ENCODE assay signal across 23 mouse cellular contexts in the genomic region with DNA sequence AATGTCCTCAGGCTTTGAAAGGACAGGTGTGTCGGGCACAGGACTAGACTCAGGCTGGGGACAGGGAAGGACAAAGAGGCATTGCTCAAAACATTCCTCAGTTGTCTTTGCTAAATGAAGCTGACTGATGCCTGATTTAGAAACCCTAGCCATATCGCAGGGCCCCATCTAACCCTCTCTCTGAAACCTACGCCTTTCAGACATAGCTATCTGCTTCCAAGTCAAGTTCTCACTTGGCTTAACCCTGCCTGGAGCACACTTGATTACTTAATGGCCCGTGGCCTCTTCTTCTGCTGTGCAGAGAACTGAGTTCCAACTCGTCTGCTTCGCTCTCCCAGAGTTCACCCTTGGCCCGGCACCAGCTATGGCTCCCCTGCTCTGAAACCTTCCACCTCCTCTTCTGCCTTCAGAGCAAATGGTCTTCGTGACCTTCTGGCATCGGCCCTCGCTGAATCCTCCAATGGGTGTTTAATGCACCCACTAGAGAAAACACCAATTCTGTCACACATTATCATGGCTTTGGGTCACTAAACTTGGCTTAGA.
DNase-seq lines count a peak whose midpoint lies in the region; ATAC-seq and TF ChIP-seq lines count a peak whose summit lies in the region.
"Had no signal": no experiment of that assay in that cellular context is flagged by ENCODE, and none has a peak within 500 bp of the region (broad histone marks: within the 10 kb centered on the region; RNA-seq: fewer than 3 reads in every experiment).

No protein-coding gene starts in this region.

- no peak for ATAC-seq in hindbrain, embryonic 11.5 days (ENCODE audit: low FRiP score)
- no peak for ATAC-seq in limb, embryonic 14.5 days (ENCODE audit: low FRiP score, low read depth)
- ATAC-seq: activated CD4-positive, CD25-positive, alpha-beta regulatory T cell, adult 4 months had no signal

- 92% methylated on average over 10 of the region's 10 CpGs for WGBS in hindbrain, embryonic 10.5 days
- WGBS in hindbrain, embryonic 11.5 days = 85% methylated on average over 10 of the region's 10 CpGs
- WGBS in limb, embryonic 14.5 days = 70% methylated on average over 10 of the region's 10 CpGs

- H3K36me3 ChIP-seq in hindbrain, embryonic 10.5 days = no peaks in the 10 kb centered on the region
- H3K36me3 ChIP-seq in hindbrain, embryonic 11.5 days (ENCODE audit: control insufficient read depth, insufficient read depth, low read length) = no peaks in the 10 kb centered on the region
- H3K36me3 ChIP-seq in limb, embryonic 14.5 days (ENCODE audit: control insufficient read depth, insufficient read depth, low read length) = no peaks in the 10 kb centered on the region
- H3K36me3 ChIP-seq: G1E; liver, embryonic 13.5 days; lung, embryonic 15.5 days; midbrain, embryonic 10.5 days had no signal

- DNase-seq in cerebellum, postnatal 10 days = peak; percentile 60 to 78
- DNase-seq in cerebellum, adult 11-12 months = no peak
- DNase-seq in hindbrain, embryonic 10.5 days (ENCODE audit: low spot score) = no peak
- no peak for DNase-seq in hindbrain, embryonic 11.5 days (ENCODE audit: low spot score)
- DNase-seq in left cerebral cortex, postnatal 4 days = peak; percentile 31
- no peak for DNase-seq in left cerebral cortex, postnatal 36 days (ENCODE audit: low spot score in 2 of 2)
- no peak for DNase-seq in limb, embryonic 14.5 days (ENCODE audit: low spot score)
- no peak for DNase-seq in right cerebral cortex, postnatal 25 days
- DNase-seq: adrenal gland, postnatal 25 days; cerebellum, adult 2 months; gastrocnemius, postnatal 10 days; heart, postnatal 10 days; kidney, adult 18-20 months; layer of hippocampus, postnatal 36 days; liver, embryonic 13.5 days; retina, postnatal 1 day; right cerebral cortex, postnatal 4 days had no signal

- peaks cover 39% of the 10 kb centered on the region for H3K4me1 ChIP-seq in hindbrain, embryonic 10.5 days (replicated peaks)
- no peaks in the 10 kb centered on the region; the same call in 1 of the 2 replicates for H3K4me1 ChIP-seq in hindbrain, embryonic 11.5 days (replicated peaks; ENCODE audit: control insufficient read depth, insufficient read depth, low read length)
- peaks cover 48% of the 10 kb centered on the region for H3K4me1 ChIP-seq in limb, embryonic 14.5 days (ENCODE audit: control insufficient read depth, insufficient read depth, low read length)
- H3K4me1 ChIP-seq: liver, embryonic 13.5 days had no signal

- no peak for TF ChIP-seq POLR2A in limb, embryonic 14.5 days (IDR thresholded peaks at IDR 0.05; ENCODE audit: borderline replicate concordance, extremely low read depth, insufficient read depth, insufficient read length)

- intact Hi-C loops in left cerebral cortex, postnatal 4 days (cut with DNase I) = no loop called here
- intact Hi-C loops in left cerebral cortex, postnatal 36 days (cut with DNase I) = no loop called here

- no peak overlapping the region for H3K4me2 ChIP-seq in hindbrain, embryonic 11.5 days (replicated peaks; ENCODE audit: low read depth, low read length)
- no peak overlapping the region for H3K4me2 ChIP-seq in limb, embryonic 14.5 days (replicated peaks; ENCODE audit: low read depth, low read length, severe bottlenecking)
- H3K4me2 ChIP-seq: heart, embryonic 11.5 days; liver, embryonic 13.5 days; lung, embryonic 15.5 days had no signal

- H3K9me3 ChIP-seq in hindbrain, embryonic 10.5 days = no peaks in the 10 kb centered on the region
- H3K9me3 ChIP-seq in hindbrain, embryonic 11.5 days (ENCODE audit: control insufficient read depth, low read length) = no peaks in the 10 kb centered on the region
- no peaks in the 10 kb centered on the region for H3K9me3 ChIP-seq in limb, embryonic 14.5 days (ENCODE audit: control insufficient read depth, low read length)
- H3K9me3 ChIP-seq: liver, embryonic 13.5 days; lung, embryonic 15.5 days; midbrain, embryonic 10.5 days had no signal

- peak overlapping the region; percentile 53; the same call in 1 of the 2 replicates for H3K27ac ChIP-seq in hindbrain, embryonic 10.5 days
- H3K27ac ChIP-seq in hindbrain, embryonic 11.5 days (ENCODE audit: low read depth, low read length) = no peak overlapping the region
- H3K27ac ChIP-seq in limb, embryonic 14.5 days (replicated peaks; ENCODE audit: low read depth, low read length) = 0 out of 2 replicates have a peak overlapping the region, but pooled peaks have one; percentile 23
- H3K27ac ChIP-seq: liver, embryonic 13.5 days; lung, embryonic 15.5 days; macrophage; midbrain, embryonic 10.5 days had no signal

- peaks cover 7% of the 10 kb centered on the region; the same call in 1 of the 2 replicates for H3K27me3 ChIP-seq in hindbrain, embryonic 10.5 days (ENCODE audit: insufficient read depth, poor library complexity, severe bottlenecking)
- H3K27me3 ChIP-seq in hindbrain, embryonic 11.5 days (ENCODE audit: control insufficient read depth, insufficient read depth, low read length) = no peaks in the 10 kb centered on the region
- no peaks in the 10 kb centered on the region for H3K27me3 ChIP-seq in limb, embryonic 14.5 days (ENCODE audit: control insufficient read depth, insufficient read depth, low read length)
- H3K27me3 ChIP-seq: liver, embryonic 13.5 days; lung, embryonic 15.5 days had no signal

- H3K4me3 ChIP-seq in hindbrain, embryonic 10.5 days = no peak overlapping the region
- no peak overlapping the region for H3K4me3 ChIP-seq in hindbrain, embryonic 11.5 days (ENCODE audit: low read depth, low read length)
- H3K4me3 ChIP-seq in limb, embryonic 14.5 days (replicated peaks; ENCODE audit: low read length) = no peak overlapping the region
- H3K4me3 ChIP-seq: liver, embryonic 13.5 days; lung, embryonic 15.5 days; midbrain, embryonic 10.5 days had no signal

- no peak overlapping the region for H3K9ac ChIP-seq in hindbrain, embryonic 11.5 days (ENCODE audit: low read depth, low read length)
- no peak overlapping the region for H3K9ac ChIP-seq in limb, embryonic 14.5 days (ENCODE audit: low read depth, low read length, severe bottlenecking)
- H3K9ac ChIP-seq: liver, embryonic 13.5 days; lung, embryonic 15.5 days had no signal

Comparison
In these comparisons a context has a peak if more than half of its experiments do, and no peak if none do; other contexts are left out.
1. DNase-seq: peak in cerebellum, postnatal 10 days (2 of 2) and left cerebral cortex, postnatal 4 days (single experiment); none in cerebellum, adult 11-12 months (single experiment), hindbrain, embryonic 10.5 days (single experiment), hindbrain, embryonic 11.5 days (single experiment), left cerebral cortex, postnatal 36 days (0 of 2), limb, embryonic 14.5 days (single experiment) and right cerebral cortex, postnatal 25 days (single experiment).